Mouse (Mus musculus) lung, adult 18-20 months (tissue): ENCODE data around the gene Gm37240.

Experiments used
- DNase-seq, 2 experiments: peaks; one replicate each; pipeline ENCODE4 v3.0.0; 2022; ENCODE audit warnings: mixed read lengths in 2 of 2

Gm37240 gene

DNA sequence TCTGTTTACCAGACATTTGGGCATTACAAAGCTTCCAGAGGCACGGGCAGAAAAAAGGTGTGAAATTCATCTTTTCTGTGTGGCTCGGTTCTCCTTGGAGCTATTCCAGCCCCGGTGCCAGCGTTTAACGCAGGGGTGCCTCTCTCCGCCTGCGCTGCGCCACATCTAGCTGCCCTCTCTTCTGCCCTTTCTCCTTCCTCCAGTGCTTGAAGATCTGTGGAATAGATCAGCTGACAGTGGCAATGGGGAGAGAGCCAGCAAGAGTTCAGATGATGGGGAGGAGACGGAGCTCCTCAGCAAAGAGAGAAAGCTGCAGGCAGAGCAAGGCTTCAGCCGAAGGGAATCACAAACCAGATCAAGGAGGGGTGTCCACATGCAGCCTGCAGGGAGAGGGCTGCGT lies 714.8 kb downstream of the Gm37240 start:
- DNase-seq, result no peak

DNA sequence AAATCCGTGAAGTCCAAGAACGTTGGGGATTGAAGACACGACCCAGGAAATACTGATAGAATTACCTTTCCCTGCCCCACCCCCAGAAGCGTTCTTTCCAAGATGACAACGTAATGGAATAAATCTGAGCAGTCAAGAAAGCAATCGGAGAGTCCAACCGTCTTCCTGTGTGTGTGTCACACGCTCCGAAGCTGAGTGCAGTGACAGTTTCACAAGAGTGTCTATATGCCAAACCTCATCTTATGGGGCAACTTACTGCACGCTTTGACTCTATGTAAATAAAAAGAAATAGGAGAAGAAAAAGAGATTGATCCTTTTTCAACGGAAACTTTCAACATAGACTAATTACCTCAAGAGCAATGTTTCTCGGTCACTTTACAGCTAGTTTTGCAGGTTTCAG lies 715.2 kb downstream of the Gm37240 start:
- no peak for DNase-seq

DNA sequence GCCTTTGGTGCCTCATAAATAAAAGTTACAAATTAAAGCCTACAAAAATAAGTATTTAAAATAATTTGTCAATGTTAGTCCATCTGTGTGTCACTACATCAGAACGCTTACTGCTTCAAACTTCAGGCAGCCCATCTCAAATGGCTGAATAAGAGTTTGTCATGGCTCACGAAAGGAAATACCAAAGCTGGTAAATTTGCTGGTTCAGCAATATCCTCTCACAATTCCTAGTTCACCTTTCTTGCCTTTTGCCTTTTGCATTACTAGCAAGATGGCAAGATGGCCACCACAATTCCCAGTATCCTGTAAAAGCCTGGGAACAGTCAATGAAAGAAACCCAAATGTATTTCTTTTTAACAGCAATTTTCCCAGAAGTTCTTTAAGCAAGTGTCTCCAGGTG lies 718.5 kb downstream of the Gm37240 start:
- DNase-seq, result no peak

DNA sequence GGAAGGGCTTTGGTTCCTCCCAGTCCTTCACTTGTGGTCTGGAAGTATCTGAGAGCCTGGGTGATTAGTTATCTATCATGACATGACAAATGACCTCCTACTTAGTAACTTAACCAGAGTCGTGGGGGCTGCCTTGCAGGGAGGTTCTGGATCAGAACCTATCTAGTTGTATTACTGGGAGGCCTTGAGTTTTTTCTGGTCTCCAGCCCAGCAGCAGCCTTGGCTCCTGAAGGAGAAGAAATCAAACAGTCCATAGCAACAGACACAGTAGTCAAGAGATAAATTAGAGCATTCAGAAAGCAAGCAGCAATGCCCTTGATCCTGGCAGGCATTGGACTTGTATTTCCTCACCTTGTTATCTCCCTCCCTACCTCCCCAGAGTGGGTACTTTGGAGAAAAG lies 722.4 kb downstream of the Gm37240 start:
- DNase-seq, result no peak

DNA sequence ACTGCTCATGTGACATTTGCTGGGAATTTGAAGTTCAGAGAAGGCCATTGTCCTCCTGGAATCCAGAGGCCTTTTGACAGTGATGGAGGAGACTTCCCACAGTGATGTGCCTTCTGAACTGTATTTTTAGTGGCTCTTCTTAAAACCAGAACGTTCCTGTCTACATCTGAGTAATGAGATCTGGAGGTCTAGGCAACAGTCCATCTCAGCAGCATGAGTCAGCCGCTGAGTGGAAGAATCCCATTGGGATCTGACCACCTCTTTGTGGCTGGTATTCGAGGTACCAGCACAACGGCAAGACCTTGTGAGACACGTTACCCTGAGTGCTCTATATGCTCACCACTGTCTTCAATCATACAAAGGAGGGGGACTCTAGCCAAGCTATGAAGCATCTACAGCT lies 723.9 kb downstream of the Gm37240 start:
- DNase-seq, result no peak

DNA sequence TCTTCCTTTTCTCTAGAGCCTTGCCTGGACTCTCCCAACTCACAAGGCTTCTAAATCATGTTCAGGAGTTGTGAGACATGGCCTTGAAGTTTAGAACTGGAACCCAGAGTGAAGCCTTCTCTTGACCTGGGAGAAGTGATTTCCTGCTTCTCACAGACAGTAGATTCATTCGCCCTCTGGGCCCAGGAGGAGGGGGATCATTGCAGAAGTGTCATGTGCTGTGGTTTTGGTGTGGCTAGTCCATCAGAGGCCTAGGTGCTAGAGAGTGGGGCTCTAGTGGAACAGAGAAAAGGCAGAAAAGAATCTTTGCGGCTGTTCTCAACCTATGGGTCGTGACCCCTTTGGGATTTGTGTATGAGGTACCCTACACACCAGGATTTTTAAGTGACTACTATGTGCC lies 724.9 kb downstream of the Gm37240 start:
- DNase-seq, result no peak

DNA sequence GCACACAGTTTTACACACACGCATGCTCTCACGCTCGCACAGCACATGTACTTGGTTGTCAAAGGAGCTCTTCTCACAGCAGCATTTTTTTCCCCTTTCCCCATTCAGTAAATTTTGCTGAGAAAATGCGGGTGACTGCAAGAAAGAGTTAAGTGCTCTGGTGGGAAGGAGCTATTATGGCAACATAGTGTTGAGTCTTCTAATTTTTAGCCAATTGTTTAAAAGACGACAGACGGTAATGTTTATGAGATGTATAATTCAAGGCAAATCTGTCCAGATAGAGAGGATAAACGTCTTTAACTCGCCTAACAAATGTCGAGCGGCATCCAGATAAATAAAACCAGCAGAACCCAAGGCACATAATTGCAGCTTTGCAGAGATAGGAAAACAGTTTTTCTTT lies 726.5 kb downstream of the Gm37240 start:
- DNase-seq, result no peak

DNA sequence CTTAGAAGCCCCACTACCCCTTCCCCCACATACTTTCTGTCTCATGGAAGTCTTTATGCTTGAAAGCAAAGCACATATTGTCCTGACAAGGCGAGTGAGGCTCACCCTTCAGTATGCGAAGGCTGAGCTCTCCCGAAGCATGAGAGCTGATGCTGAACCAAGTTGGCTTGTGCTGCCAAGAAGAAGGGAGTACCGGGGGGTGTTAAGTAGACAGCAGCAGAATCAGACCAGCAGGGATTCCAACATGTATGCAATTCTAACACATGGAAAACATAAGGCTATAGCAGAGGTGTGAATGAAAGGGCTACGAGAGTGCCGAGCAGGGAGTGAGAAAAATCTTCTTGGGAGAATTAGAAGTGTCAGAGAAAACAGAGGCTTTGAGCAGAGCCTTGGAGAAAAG lies 727.7 kb downstream of the Gm37240 start:
- DNase-seq, result no peak

DNA sequence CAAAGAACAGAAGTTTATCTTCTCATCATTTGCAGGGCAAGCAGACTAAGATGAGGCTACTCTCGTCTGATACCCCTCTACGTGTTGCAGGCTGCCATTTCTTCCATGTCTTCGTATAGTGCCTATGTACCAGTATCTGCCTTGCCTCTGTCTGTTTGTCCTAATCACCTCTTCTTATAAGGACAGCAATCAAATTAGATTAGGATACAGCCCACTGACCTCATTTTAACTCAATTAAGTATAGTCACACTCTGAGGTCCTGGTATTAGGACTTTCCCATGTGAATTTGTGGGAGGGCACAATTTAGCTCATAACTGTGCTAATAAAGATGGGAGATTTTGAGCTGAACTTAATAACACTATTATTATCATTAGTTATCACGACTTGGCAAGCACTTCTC lies 738.5 kb downstream of the Gm37240 start:
- DNase-seq, result no peak

DNA sequence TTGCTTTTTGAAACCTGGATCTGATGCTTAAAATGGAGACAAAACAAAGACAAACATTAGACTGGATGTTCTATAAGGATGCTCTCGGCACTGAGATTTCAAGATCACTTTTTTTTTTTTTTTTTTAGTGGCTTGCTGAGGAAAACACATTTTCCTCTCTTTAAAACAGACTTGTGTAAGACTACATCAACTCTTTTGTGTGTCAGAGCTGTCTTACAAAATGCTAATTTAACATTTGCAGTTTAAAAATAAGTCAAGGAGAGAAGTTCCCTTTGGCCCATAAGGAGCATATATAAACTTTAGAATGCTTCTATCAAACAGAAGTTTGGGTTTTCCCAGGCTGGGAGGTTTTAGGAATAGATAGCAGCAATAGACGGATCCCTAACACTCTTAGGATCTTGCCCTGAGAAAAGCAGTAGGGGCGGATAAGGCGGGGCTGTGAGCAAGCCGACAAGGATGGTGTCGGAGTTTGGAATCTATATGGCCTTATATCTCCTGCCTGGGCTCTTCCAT lies 739.2 kb downstream of the Gm37240 start:
- DNase-seq, result no peak

DNA sequence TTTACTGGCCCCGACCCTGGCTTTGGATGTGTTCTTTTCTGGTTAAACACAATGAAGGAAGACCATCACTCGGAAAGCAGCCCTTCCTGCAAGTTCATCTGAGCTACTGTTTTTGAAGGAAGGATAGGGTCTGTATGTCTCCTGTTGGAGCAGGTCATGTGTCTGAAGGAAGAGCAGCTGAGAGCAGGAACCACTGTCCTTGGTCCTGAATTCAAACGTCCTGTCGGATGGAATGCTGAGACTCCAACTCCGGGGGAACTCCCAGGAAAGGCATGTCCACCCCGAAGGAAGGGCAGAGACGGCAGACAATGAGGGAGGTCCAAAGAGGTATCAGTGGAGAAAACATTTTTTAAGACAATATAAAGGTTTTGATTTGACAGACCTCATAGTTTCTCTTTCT lies 741.8 kb downstream of the Gm37240 start:
- no peak for DNase-seq

DNA sequence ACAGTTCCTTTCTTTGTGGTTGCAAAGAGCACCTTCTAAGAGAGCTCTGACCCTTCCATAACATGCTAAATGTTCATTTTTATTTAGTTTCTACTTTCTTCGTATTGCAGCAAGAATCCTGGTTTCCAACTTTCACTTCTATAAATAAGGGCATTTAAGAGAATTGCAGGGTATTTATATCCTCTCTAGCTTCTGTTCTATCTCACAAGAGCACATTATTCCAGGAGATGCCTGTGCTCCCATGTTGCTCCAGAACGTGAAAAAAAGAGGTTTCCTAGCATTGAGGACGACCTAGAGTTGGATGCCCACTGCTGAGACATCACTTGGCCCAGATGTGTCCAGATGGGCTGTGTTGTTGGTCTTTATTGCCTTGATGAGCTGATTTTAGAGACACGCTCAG lies 742.2 kb downstream of the Gm37240 start:
- DNase-seq, result no peak

DNA sequence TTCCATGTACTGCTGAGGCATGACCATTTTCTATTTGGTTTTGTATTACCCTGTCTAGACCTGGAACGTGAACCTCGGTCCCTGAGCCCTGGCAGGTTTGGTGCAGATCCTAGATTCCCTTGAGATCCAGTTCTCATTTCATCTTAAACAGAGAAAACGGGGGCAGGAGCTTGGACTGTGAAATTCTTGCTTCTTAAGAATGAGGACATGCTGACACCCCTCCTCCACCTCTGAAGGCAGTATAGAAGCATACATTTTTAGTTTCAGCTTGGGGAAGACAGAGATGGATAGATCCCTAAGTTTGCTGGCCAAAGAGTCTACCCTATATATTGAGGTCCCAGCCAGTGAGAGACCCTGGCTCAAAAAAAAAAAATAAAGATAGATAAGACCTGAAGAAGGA lies 742.9 kb downstream of the Gm37240 start:
- no peak for DNase-seq

DNA sequence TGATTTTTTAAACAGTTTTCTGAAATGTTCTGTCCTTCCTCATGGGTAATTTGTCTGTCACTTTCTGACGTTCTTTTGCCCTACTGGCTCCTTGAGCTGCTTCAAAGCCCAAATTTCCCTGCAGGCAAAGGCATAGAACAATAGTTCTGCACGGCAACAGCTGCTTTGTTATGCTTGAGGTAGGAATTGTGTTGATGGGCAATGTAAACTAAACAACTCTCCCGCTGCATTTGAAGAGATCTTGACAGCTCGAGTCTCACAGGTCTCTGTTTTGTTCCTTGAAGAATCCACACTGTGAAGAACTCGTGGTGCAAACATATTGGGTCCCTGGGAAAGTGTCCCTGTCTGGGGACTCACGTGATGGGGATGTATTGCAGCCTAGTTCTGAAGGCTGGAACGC lies 746.8 kb downstream of the Gm37240 start:
- DNase-seq, result no peak

DNA sequence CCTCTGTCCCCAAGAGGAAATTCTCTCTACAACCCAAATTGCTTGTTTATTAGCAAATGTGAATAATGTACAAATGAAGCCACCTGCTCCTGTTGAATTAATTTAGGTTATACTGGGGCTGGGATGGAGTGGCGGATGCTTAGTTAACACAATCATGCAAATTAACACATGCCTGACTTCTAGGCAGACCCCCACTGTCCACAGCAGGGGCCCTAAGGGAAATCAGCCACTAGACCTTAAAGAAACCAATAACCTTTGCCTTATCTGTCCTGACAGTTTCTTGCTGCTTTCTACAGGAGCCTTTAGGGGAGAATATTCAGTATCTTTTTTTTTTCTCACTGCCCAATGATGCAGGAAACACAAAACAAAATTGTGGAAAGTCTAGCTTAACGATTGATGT lies 748.9 kb downstream of the Gm37240 start:
- no peak for DNase-seq

DNA sequence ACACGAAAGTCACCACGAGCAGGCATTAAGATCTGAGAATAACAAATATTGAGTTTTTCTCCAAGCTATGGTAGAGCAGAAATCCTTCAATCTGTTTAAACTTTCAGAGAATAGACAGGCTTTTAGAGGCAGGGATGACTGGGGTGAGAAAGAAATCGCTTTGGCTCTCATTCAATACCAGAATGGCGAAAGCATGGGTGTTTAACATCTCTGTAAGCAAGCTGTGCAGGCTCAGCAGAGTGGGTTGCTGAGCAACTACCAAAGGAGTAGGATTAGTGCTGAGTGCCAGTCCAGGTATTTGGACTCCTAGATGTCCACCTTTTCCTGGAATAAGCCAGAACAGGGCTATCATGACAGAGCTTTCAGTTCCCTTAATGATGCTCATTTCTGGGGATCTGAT lies 753.8 kb downstream of the Gm37240 start:
- DNase-seq, result no peak

DNA sequence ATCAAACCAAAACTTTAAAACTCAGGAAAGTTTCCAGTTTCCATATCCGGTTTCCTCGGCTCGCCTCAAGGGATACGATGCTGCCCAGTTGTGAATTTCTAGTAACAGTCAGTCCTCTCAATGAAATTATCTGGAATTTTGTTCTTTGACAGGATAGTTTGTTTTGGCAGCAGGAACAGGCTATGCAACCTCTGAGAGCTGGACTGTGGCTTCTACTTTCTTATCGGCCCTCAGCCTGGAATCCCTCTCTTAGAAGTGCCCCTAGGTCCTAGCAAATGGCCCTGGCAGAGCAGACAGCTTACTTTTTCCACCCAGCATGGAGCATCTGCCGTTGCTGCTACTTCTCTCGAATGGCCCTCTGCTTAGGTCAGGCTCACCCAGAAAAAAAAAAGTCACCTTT lies 755.4 kb downstream of the Gm37240 start:
- no peak for DNase-seq

DNA sequence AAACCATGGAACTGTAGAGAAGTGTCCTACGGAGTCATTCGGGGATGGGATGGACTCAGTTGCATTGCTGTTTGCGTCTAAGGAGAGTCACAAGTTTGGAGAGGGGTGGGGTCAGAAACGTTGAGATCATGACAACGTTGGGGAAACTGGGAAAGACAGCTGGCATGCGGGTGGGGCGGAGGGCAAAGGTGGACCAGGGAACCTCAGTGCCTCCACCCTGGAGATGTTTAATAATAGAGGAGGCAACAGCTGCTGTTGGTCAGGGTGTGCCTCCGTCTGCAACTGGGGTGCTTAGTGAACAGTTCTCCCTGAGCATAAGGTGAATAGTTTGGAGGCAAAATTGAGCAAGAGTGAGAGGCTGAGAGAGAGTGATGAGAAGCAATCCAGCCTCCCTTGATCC lies 758.8 kb downstream of the Gm37240 start:
- DNase-seq, result no peak

DNA sequence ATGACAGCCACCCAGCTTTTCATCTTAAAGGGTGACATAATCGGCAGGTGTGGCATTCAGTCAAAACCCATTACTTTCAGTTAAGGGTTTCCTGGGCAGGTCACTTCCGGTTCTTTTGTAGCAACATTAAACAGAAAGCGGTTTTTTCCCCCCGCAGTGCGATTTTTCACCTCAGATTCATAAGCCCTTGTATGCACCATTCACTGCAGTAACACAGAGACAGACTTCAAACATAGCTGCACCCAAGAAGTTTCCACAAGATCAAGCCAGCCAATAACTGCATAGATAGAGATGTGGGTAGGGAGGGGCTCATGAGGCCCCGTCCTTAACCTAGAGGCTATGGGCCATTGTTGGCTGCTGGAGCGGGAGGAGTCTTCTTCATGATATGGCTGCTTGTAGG lies 760.3 kb downstream of the Gm37240 start:
- DNase-seq, result no peak

DNA sequence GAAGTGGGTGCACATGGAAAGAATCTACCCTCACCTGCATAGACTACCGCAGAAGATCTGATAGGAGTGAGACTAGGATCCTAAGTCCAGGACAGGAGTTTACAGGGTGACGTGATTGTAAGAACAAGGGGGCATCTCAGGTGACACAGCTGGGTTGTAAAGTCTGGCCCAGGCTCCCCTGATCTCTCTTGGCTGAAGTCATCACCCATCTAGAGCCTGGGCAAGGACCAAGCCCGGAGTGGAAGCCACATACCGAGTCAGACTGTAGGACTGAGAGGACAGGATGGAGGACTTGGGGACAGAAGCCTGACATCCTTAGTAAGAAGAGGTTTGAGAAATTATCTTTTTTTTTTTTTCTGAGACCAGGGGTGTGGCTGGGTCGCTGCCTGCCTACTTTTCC lies 761.8 kb downstream of the Gm37240 start:
- no peak for DNase-seq

DNA sequence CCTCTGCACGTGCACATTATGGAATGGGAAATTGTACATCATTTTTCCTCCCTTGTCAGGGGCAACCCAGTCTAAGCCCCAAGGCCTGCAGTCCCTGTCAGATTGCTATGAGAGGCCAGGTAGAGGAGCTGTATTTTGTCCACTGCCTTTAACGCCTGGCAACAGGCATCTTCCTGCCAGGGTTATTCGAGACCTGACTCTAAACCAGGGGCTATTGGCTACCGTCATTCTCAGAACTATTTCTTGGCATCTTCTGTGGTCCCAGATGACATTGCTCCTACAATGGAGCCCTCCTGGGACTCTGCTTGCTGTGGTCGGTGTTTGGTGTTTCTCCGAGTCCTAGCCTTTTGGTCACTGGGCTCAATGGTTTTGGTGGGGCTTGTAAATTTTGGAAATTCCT lies 762.4 kb downstream of the Gm37240 start:
- DNase-seq, result no peak

DNA sequence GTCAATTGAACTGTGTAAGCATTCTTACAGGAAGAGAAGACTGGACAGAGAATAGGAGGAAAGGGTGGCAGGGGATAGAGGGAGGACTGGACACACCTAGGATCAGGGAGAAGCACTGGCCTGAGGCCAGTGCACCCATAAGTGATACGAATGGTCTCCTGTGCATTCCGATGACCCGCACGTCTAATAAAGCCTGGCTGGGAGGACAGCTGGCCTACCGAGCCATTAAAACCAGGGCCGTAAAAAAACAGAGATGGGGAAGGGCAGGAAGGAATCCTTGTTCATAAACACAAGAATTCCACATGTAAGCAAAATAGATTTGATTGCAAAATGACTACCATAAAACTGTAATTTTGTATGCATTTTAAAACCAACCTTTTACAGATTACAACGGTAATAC lies 762.9 kb downstream of the Gm37240 start:
- DNase-seq, result no peak

DNA sequence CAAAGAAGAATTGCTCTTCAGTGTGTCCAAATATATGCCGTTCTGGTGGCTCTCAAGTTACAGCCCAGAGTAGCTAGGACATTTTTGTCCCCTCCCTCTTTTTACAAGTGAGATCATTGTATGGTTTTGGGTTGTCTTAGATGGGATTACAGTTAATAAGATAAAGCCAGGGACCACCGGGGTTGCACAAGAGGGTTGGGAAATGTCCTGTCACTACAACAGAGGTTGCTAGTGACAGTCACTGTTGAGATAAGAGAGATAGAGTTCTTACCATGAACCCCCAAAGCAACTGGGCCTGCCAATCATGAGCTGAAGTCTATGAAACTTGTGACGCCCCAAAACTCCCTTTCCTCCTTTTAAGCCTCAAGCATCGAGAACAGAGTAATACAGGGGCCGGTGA lies 769.6 kb downstream of the Gm37240 start:
- DNase-seq, result no peak

DNA sequence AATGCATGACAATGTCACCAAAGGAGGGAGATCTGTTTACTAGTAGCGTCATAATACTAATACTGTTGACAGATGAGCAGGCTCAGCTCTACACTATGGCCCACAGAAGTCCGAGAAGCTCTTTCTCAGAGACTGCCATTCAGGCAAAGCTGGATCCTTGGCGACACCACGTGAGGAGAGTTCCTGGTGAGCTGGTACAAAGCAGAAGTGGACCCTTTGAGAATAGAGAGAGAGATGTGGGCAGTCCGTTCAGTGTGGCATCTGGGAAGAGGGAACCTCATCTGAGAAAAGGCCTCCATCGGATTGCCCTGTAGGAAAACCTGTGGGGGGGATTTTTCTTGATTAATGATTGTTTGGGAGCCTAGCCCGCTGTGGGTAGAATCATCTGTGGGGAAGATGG lies 770.3 kb downstream of the Gm37240 start:
- no peak for DNase-seq

DNA sequence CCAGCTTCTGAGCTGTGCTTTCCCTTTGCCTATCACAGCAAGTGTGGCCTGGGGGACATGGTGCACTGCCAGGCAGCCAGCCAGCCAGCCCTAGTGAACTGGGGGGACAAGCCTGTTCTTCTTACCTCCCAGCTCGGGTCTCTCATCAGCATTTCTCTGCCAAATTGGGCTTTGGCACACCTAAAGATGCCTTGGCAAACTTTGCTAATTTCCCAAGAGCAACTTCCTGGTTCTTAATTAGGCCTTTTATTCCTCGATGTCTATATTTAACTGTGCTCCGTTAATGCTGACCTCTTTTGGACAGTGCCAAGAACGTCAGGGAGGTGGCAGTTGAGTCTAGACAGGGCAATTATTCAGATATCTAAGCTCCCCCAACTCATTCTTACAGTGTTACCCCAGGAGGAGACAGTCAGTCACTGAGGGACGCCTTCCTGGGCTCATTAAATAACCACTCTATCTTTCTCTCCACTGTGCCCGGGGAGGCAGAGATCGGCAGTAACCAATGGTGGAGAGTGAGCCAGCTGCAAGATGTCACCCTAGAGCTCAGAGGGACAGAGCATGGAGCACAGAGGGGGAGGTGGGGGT lies 771.3 kb downstream of the Gm37240 start:
- DNase-seq, result no peak

DNA sequence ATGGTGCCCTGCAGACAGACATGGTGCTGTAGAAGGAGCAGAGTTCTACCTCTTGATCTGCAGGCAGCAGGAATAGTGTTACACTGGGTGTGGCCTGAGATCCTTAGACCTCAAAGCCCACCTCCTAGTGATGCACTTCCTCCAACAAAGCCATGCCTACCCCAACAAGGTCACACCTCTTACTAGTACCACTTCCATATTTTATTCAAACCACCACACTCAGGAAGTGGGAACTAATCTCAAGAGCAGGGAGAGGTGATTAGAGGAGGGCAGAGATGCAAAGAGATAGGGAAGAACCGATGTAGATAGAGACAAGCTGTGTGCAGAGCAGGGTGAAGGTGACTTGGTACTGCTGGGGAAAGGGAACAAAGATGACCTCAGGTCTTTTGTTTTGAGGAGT lies 773.8 kb downstream of the Gm37240 start:
- no peak for DNase-seq
